Mouse (Mus musculus): Measurements from ENCODE around the gene Trim10. TPM values are rescaled to one million over a fixed set of nuclear protein-coding genes. Genes with fewer than 3 reads are reported as not detected.
"Not testable (repeated sequence)": the region's sequence is repeated elsewhere in the genome, so short reads cannot be mapped to it uniquely, and the experiment has no call there.

Gene Trim10
- total RNA-seq, 2 experiments from 2014 or later = not detected

- DNase-seq = no peak
- intact Hi-C loops (cut with DNase I) = no loop called here
Observed at GRCm38 (mm10) chr17:36855484-36855883, 13.9 kb upstream of the Trim10 start.

- intact Hi-C loops (cut with DNase I) = no loop called here
- DNase-seq = no peak
Observed at GRCm38 (mm10) chr17:36856236-36856635, 13.1 kb upstream of the Trim10 start.

GRCm38 (mm10) chr17:36858181-36858580, 11.2 kb upstream of the Trim10 start:
- DNase-seq = no peak
- intact Hi-C loops (cut with DNase I) = no loop called here

- no peak for DNase-seq
- intact Hi-C loops (cut with DNase I) = no loop called here
Observed at GRCm38 (mm10) chr17:36861680-36862079, 7.7 kb upstream of the Trim10 start.

- DNase-seq = no peak
- intact Hi-C loops (cut with DNase I) = no loop called here
Observed at GRCm38 (mm10) chr17:36866719-36867527, 2.5 kb upstream of the Trim10 start, which contains the start of gene Trim15. Trim15 (minus strand) TSS chr17:36867210.

- DNase-seq = no peak
- intact Hi-C loops (cut with DNase I) = no loop called here
Observed at GRCm38 (mm10) chr17:36868836-36869235, 538 bp upstream of the Trim10 start.

GRCm38 (mm10) chr17:36869955-36870810, 809 bp downstream of the Trim10 start:
- intact Hi-C loops (cut with DNase I) = no loop called here
- no peak for DNase-seq

GRCm38 (mm10) chr17:36874636-36875035, 5.3 kb downstream of the Trim10 start:
- DNase-seq = no peak
- intact Hi-C loops (cut with DNase I) = no loop called here

- no peak for DNase-seq
- intact Hi-C loops (cut with DNase I) = no loop called here
Observed at GRCm38 (mm10) chr17:36883350-36883749, 14.0 kb downstream of the Trim10 start.

GRCm38 (mm10) chr17:36885132-36885790, 15.9 kb downstream of the Trim10 start:
- no peak for DNase-seq
- intact Hi-C loops (cut with DNase I) = no loop called here

- intact Hi-C loops (cut with DNase I) = no loop called here
- no peak for DNase-seq
Observed at GRCm38 (mm10) chr17:36890073-36890903, 20.9 kb downstream of the Trim10 start, which contains the start of gene Trim40. Trim40 (minus strand) TSS chr17:36890123.

- intact Hi-C loops (cut with DNase I); DNase-seq: not testable (repeated sequence)
Observed at GRCm38 (mm10) chr17:36891496-36891895, 22.1 kb downstream of the Trim10 start.

- no peak for DNase-seq
- intact Hi-C loops (cut with DNase I) = no loop called here
Observed at GRCm38 (mm10) chr17:36892362-36892761, 23.0 kb downstream of the Trim10 start.

- DNase-seq = no peak
- intact Hi-C loops (cut with DNase I) = no loop called here
Observed at GRCm38 (mm10) chr17:36893387-36893786, 24.0 kb downstream of the Trim10 start.

- no peak for DNase-seq
Observed at GRCm38 (mm10) chr17:36896583-36896982, 27.2 kb downstream of the Trim10 start.

GRCm38 (mm10) chr17:36897065-36897464, 27.7 kb downstream of the Trim10 start:
- no peak for DNase-seq
- intact Hi-C loops (cut with DNase I) = no loop called here

More at GRCm38 (mm10) chr17:36896583-36896982, 27.2 kb downstream of the Trim10 start:
- intact Hi-C loops (cut with DNase I) = no loop called here

- DNase-seq = no peak
- intact Hi-C loops (cut with DNase I) = no loop called here
Observed at GRCm38 (mm10) chr17:36897552-36898205, 28.3 kb downstream of the Trim10 start, which contains the start of gene Trim31. Trim31 (plus strand) TSS chr17:36898118.

GRCm38 (mm10) chr17:36899376-36899775, 30.0 kb downstream of the Trim10 start:
- intact Hi-C loops (cut with DNase I) = no loop called here
- no peak for DNase-seq

- intact Hi-C loops (cut with DNase I) = no loop called here
Observed at GRCm38 (mm10) chr17:36900001-36900400, 30.6 kb downstream of the Trim10 start.

More at GRCm38 (mm10) chr17:36900001-36900400, 30.6 kb downstream of the Trim10 start:
- no peak for DNase-seq
